Mouse (Mus musculus): ENCODE data around the gene Coro2a.
"Not testable (repeated sequence)": the region's sequence is repeated elsewhere in the genome, so short reads cannot be mapped to it uniquely, and the experiment has no call there.

Gene Coro2a

DNA sequence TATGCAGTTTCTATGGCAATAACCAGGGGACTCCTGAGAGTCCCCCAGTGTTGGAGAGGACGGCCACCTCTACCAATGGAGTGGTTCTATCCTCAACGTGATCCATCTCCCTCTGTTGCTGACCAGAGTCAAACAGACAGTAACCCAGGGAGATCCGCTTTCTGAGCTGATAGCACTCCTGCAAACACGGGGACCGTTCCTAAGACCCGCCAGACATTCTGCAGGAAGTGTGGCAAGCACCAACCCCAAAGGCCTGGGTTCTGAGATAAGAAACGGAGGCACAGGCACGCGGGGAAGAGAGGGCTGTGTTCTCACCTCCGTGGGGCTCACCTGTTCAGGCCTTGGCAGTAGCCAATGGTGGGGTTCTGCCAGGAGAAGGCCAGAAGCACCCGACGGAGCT lies 11.6 kb upstream of the Coro2a start:
- no peak for DNase-seq (ENCODE audit: low spot score in 2 of 2)

- DNase-seq (ENCODE audit: low spot score in 2 of 2): peak; percentile 87 to 95
Observed at GRCm38 (mm10) chr4:46611181-46611580, 9.2 kb upstream of the Coro2a start.

- no peak for DNase-seq (ENCODE audit: low spot score in 2 of 2)
Observed at GRCm38 (mm10) chr4:46607601-46608000, 5.6 kb upstream of the Coro2a start.

DNA sequence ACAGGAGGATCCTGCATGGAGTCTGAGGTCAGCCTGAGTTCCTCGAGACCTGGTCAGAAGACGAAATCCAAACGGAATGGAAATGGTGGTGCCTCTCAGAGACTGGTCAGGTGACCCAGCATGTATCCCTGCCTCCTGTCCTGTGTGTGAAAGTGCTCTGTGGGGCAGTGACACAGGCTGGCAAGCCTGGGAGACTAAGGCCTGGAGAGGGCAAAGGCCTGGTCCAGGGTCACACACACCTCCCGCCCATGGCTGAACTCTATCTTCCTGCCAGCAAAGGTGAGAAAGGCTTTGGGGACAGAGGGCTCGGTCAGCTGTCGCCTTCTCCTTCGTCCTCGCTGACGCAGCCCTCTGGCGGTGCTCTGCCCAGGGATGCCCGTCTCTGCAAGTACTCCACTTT lies 3.4 kb upstream of the Coro2a start:
- no peak for DNase-seq (ENCODE audit: low spot score in 2 of 2)

DNA sequence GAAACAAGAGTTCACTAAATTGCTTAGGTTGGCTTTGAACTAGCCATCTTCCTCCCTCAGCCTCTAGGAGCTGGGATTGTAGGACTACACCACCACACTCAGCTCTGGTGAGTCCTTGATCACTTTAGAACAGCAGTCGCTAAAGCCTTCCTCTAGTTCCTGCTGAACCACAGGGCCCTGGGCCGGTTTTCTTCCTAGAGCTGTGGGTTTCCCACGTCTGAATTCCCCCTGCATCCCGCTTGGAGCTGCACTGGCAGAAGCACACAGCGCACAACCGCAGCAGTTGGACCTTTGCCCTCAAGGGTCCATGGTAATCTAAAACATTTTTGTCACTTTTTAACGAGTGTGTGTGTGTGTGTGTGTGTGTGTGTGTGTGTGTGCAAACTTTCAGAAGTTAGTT lies 702 bp upstream of the Coro2a start:
- no peak for DNase-seq (ENCODE audit: low spot score in 2 of 2)

DNA sequence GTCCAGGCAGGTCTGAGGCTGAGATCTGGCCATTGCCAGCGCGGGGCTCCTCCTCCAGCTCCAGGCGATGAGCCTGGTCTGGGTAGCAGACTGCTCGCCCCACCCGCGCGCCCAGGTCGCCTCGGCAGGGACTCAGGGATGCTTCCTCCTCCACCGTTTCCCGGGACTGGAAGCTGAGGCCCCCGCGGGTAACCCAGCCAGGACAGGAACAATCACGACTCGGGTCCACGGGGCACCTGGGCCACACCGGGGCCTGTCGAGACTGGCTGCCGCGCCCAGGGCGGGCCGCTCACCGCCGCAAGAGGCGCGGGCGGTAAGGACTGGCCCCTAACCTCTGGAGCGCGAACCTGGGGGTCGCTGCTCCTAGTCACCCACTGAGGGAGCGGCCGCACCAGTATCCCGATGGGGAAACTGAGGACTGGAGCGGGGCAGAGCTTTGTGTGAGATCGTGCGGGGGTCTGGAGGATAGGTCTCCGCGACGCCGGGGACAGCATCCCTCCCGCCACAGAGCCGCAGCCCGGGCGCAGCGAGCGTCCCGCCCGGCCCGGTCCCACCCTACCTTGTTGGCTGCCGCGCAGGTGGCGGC lies 651 bp downstream of the Coro2a start:
- peak; percentile 30 to 37 for DNase-seq (ENCODE audit: low spot score in 2 of 2)

DNA sequence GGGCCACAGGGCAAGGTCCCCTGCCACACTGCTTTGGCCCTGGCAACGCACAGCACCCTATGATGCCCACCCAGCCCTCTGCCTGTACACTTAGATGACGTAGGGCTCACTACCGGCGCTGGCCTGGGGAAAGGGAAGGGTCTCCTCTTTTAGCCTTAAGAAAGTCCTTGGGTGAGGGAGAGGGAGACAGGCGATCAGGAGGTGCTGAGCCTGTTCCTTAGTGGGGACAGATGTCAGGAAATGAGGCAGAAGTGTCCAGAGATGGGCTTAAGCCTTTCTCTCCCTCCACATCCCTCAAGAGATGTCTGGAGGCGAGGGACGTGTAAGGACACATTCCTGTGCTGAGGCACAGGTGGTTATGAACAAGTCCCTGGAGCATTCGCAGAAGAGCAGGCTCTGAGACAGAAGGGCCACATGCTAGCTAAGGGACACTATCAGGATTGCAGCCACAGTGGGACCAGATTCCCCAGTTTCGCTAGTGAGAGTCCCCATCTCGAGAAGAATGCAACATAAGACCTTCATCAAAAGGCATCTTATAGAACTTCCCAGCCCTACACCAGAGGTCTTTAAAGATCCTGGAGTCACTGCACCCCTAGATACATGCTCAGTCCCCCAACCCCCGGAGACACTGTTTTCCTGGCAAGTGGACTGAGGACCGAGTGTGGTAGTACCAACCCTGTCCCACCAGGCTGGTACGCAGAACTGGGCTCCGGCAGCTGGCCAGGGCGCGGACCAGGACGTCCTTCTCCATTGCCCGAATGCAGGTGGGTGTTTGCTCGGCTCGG lies 1.3 kb downstream of the Coro2a start:
- no peak for DNase-seq (ENCODE audit: low spot score in 2 of 2)

GRCm38 (mm10) chr4:46599609-46600008 lies 2.4 kb downstream of the Coro2a start:
- DNase-seq (ENCODE audit: low spot score in 2 of 2): not testable (repeated sequence)

DNA sequence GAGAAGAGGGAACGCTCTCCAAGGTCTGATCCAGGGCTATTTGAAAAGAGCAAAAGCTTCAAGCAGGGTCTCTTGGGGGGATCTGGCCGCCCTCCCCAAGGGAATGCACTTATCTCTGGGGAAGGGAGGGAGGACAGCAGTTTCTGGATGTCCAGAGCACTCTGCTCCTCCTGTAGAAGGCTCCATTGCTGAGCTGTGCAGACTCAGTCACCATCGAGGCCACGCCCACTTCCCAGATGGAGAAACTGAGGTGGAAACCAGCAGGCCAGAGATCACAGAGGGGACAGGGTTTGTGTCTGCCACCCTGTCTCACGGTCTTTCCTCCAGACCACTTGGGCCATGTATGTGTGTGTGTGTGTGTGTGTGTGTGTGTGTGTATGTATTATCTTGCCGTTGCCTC lies 3.0 kb downstream of the Coro2a start:
- DNase-seq (ENCODE audit: low spot score in 2 of 2): no peak

GRCm38 (mm10) chr4:46598111-46598510 lies 3.9 kb downstream of the Coro2a start:
- no peak for DNase-seq (ENCODE audit: low spot score in 2 of 2)

GRCm38 (mm10) chr4:46597286-46597961 lies 4.6 kb downstream of the Coro2a start:
- DNase-seq (ENCODE audit: low spot score in 2 of 2): no peak

DNA sequence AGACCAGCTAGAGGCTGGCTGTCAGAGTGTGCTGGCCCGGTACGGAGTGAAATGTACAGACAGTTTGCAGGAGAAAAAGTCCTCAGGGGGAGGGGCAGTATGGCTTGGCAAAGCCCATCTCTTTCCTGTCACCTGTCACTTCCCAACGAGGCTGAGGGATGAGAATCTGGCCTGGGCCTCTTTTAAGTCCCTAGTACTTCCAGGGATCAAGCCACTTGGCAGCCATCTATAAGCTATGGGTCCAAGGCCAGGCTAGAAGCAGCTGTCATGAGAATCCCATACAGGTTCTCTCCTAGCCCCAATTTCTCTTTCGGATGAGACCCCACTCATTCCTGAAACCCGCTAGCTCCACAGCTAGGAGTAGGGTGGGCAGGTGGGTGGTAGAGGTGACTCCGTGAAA lies 5.6 kb downstream of the Coro2a start:
- DNase-seq (ENCODE audit: low spot score in 2 of 2): no peak

- no peak for DNase-seq (ENCODE audit: low spot score in 2 of 2)
Observed at GRCm38 (mm10) chr4:46594131-46594530, 7.9 kb downstream of the Coro2a start.

DNA sequence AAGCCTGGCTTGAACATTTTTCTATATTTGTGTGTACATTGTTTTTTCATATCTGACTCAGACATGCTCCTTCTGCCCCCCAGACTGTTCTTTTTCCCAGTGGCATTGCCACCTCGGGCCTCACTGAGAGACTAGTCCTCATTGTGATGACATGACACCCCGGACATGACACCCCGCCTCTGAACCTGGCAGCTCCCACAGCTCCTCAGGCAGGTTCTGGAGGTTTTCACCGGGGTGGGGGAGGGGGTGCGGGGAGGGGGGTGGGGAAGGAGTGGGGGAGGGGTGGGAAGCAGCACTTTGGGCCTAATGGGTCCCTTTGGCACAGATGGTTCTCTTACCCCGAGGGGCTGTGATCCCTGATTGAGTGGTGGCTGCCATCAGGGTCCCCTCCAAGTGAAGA lies 8.5 kb downstream of the Coro2a start:
- no peak for DNase-seq (ENCODE audit: low spot score in 2 of 2)

DNA sequence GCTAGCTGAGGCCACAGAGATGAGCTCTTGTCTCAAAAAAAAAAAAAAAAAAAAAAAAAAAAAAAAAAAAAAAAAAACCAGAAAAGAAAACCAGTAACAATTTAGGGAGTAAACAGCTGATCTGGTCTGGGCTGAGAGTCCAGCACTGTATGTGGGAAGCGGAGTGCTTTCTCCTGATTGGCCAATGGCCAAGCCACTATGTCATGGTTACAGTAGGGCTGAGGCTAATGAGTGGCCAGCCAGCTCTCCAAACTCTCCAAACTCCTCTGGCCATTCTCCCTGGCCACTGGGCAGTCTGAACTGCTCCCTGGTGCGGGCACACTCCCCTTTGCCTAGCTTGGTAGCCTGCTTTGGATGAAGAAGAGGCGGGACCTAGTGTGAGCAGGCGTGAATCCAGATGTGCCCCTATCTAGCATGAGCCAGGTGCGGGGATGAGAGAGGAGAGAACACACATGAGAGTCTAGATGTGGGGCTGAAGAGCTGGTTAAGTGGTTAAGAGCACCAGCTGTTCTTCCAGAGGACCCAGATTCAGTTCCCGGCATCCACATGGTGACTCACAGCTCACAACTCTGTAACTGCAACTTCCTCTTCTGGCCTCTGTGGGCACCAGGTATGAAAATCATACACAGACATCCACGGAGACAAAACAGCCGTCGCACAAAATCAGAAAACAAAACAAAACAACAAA lies 10.0 kb downstream of the Coro2a start:
- no peak for DNase-seq (ENCODE audit: low spot score in 2 of 2)

- no peak for DNase-seq (ENCODE audit: low spot score in 2 of 2)
Observed at GRCm38 (mm10) chr4:46590810-46591209, 11.2 kb downstream of the Coro2a start.

DNA sequence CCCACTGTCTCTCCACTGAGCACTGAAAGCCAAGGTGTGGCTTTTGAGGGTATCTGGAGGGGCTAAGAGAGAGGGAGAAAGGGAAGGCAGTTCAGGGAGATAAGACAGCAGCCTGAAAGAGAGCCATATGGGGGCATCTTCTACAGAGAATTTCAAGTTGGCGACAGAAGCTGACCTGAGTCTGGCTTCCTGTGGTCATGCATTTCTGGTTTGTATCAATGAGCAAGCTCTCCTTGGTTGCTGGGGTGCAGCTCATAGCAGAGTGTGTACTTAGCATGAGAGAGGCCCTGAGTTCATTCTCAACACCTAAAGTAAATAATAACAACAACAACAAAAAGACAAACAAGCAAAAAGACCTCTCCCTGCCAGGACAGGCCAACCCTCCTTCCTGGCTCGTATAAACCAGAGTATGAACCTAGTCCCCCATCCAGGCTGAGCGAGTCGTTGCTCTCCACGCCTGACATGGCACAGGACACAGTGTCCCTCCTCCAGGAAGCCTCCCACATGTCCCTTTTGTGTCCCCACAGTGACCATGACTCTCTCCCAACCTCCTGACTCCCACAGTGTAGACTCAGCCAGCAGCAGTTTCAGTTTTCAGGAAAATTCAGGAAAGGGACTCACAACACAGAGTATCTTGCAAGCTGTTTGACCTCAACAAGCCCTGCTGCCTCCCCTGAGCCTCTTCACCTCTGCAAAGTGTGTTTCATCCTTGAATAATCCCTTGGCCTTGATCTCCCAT lies 11.9 kb downstream of the Coro2a start:
- DNase-seq (ENCODE audit: low spot score in 2 of 2): no peak

GRCm38 (mm10) chr4:46589151-46589550 lies 12.9 kb downstream of the Coro2a start:
- no peak for DNase-seq (ENCODE audit: low spot score in 2 of 2)

- DNase-seq (ENCODE audit: low spot score in 2 of 2): no peak
Observed at GRCm38 (mm10) chr4:46586473-46586872, 15.5 kb downstream of the Coro2a start.

DNA sequence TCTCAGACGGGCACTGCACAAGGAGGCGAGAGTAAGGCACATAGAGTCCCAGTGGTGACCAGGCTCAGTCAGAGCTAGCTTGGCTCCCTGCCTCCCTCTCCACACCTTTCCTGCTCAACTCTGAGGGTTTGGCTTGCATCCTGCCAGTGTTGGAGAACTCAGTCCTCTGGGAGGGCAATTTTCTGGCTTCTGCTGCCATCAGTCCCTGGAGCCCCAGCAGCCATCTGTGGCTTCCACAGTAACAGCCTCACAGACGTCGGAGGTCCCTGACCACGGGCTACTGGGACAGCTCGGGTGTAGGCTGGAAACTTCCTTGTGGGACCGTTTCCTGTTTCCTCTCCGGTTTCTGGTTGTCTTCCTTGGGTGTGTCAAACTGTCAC lies 16.2 kb downstream of the Coro2a start:
- no peak for DNase-seq (ENCODE audit: low spot score in 2 of 2)

- DNase-seq (ENCODE audit: low spot score in 2 of 2): no peak
Observed at GRCm38 (mm10) chr4:46585041-46585810, 16.8 kb downstream of the Coro2a start.

Data from frontal cortex, postnatal 36 days (tissue).